Mouse (Mus musculus): ENCODE measurements at regions not wholly inside any gene's neighbourhood (a gene's known extent, or its start where the extent isn't known, plus 50 kb on each side); places are given as distances from the start of the nearest gene placed in this dataset.
"Not testable (repeated sequence)": the region's sequence is repeated elsewhere in the genome, so short reads cannot be mapped to it uniquely, and the experiment has no call there.

DNA sequence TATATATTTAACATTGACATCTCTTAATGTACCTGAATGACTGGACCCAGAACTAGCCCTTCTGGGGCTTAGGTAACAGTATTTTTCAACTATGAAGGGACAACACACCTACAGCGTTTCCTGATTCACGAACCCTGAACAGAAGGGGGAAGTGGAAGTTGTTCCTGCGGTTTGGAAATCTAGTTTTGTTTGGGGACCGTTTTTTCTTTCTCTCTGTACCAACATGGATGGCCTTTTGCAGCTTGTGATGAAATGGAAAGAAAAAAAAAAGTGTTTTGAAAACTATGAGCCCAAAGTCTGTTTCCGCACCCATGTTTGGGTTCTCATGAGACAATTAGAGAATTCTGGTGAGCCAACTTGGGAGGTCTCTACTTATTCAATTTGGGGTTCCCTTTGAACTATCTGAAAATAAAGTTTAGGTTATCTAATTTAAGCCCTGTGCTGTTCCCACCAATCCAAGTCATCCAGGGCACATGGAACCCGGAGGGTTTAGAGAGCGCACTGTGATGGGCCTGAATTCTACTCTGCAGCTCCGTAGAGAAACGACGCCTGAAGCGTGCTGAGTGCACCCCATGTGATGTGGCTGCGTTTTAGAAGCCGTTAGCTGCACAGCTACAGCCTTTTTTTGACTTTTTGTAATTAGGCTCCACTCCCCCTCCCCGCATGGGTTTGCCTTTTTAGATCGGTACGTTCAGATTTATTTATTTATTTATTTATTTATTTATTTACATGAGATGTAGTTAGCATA is 137.0 kb upstream of the Rapgef5 start:
- no peak for DNase-seq (ENCODE audit: low read depth in 1 of 2, low spot score in 2 of 2)

DNA sequence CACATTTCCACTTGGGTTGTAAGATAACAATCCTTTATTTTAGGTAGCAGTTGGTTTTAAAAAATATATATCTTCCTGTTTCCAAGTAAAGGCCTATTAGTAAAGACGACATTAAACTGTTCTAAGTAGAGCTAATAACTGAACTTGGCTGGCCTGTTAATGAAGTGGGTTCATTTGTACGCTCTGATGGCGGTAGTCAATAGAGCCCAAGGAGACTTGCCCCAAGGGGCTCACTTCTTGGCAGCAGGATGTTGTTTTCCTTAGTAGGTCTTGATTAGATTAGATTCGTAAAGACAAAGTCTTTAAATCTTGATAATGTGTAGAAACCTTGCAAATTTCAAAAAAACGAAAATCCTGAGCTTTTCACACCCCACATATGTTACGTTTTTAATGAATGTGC is 135.4 kb upstream of the Rapgef5 start:
- DNase-seq (ENCODE audit: low read depth in 1 of 2, low spot score in 2 of 2) = no peak

DNA sequence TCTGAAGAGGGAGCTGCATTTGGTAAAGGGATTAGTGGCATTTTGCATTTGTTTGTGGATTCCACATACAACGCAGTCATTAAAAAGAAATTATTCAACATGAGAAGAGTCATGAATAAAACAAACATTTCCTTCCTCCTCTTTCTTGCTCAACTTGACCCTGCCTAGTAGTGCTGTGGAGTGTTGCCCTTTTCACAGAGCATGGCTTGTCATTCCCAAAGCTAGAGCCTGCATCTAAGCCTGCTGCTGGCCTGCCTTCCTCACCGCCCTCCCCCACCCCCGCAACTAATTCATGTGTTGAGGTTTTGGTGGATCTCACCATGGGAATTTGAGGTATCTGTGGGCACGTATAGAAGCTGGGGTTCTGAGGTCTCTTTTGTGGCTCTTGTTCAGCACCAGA is 133.6 kb upstream of the Rapgef5 start:
- not testable (repeated sequence) for DNase-seq (ENCODE audit: low read depth in 1 of 2, low spot score in 2 of 2)

DNA sequence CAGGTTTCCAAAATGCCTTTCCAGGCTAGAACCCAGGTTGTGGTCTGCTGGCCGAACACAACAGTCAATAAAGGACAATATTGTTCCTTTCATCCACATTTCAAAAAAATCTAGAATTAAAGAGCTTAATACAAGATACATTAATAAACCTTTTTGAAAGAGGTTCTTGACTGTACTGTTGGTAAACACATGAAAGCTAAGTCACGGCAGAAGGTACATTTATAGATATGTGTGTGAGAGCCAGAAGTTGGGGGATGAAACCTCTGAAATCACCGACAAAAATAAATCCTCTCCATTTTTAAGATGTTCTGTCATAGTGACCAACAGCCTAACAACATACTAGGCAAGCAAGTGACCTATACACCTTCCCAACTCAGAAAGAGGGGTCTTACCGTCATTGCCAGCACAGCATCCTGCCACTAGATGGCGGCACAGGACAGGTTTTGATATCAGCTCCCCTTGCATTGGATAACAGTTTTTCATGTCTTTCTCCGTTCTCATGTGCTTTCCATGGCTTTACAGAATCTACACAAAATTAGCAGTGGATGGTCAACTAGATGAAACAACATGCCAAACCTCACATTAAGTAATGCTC is 131.1 kb upstream of the Rapgef5 start:
- peak in 1 of 2 experiments; percentile 37 for DNase-seq (ENCODE audit: low read depth in 1 of 2, low spot score in 2 of 2)

GRCm38 (mm10) chr12:117385697-117386096 is 130.6 kb upstream of the Rapgef5 start:
- DNase-seq (ENCODE audit: low read depth in 1 of 2, low spot score in 2 of 2) = no peak

DNA sequence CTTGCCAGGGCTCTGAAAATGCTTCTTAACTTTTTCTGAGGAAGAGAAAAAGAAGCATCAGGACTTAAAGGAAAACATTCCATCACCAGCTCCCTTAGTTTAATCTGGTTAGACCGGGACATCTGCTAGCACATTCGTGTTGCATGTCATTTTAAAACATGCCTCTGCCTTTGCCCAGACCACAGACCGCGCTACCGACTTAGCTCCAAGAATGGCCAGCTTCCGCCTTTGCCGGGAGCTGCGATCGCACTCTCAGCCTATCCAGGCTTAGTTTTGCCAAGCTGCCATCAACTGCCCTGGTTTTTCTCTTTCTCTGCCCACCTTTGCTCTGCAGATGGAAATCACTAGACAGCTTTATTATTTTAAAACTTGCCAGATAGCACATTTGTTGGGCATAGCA is 129.3 kb upstream of the Rapgef5 start:
- no peak for DNase-seq (ENCODE audit: low read depth in 1 of 2, low spot score in 2 of 2)

DNA sequence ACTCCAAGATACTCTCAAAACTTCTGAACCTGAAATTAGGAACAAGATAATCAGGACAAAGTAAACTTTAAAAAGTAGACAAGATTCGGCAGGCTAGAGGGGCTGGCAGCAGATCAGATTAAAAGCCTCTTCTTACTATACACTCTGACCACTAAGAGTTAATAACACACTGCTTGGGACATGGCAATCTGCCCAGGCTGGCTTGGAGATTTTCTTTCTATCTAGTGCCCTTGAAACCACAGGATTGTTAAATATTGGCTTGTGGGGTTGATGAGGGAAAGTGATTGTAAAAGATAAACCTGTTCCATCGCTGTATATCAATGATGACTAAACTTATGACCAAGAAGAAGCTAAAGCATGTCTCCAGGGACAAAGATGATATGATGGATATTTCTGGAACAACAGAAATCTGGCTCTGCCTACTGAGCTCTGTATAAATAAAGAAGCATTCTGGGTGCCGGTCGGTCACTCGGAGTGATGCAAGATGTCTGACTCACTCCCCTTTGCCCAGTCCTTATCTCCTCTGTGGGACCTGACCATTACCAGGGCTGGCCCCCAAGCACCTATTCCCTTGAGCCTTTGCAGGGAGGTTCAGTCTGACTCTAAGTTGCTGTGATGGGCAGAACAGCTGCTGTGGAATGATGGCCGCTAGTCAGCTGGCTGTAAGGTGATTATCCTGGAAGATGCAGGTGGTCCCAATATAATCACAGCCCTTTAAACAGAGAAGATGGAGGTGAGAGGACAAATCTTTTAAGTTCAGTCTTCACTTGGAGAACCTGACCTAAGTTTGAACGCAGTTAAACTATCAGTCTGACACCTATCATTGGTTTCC is 126.5 kb upstream of the Rapgef5 start:
- DNase-seq (ENCODE audit: low read depth in 1 of 2, low spot score in 2 of 2) = no peak

DNA sequence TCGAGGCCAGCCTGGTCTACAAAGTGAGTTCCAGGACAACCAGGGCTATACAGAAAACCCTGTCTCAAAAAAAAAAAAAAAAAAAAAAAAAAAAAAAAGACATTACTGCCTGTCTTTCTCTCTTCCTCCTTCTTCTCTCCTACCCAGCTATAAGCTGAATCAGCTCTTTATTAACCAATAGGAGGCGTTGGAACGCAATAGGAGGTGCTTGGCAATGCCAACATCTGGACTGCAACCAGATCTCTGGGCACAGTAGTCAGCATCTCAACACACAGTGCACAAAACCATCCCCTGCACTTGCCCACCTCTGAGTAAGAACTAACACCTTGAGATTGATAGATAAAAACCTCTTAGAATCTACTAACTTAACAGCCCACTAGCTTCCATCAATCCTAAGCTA is 118.8 kb upstream of the Rapgef5 start:
- DNase-seq (ENCODE audit: low read depth in 1 of 2, low spot score in 2 of 2) = no peak

DNA sequence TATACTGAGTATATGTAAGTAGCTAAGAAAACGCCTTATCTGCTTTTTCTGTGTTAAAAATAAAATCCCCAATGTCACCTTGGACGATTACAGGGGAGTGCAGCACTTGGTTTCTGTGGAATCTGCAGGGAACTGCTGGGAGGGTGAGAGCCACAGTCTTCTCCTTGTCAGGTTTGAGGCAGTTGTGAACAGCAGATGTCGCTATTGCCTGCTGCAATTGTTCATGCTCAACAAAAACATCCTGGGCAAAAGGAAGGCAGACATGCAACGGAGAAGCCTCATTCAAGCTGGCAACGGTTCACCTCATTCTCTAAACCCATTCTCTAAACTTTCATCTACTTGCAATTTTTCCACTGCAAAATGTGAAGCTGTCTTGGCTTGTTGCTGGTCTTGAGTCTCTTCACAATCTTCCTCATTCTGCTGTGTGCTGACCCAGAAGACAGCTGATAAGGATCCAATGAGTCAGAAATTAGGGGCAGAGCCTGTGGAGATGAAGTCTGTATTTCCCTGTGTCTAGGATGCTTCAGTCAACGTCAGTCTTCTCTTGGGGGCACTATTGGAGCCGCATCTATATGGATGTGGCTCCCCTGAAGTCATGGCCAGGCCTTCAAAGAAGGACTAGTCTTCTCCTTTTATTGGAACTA is 112.6 kb upstream of the Rapgef5 start:
- DNase-seq (ENCODE audit: low read depth in 1 of 2, low spot score in 2 of 2) = peak in 1 of 2 experiments; percentile 15

GRCm38 (mm10) chr12:117404157-117404752 is 112.0 kb upstream of the Rapgef5 start:
- DNase-seq (ENCODE audit: low read depth in 1 of 2, low spot score in 2 of 2) = no peak

- no peak for DNase-seq (ENCODE audit: low read depth in 1 of 2, low spot score in 2 of 2)
Measured at GRCm38 (mm10) chr12:117406832-117407231, 109.4 kb upstream of the Rapgef5 start.

- DNase-seq (ENCODE audit: low read depth in 1 of 2, low spot score in 2 of 2) = no peak
Measured at GRCm38 (mm10) chr12:117410604-117411003, 105.7 kb upstream of the Rapgef5 start.

DNA sequence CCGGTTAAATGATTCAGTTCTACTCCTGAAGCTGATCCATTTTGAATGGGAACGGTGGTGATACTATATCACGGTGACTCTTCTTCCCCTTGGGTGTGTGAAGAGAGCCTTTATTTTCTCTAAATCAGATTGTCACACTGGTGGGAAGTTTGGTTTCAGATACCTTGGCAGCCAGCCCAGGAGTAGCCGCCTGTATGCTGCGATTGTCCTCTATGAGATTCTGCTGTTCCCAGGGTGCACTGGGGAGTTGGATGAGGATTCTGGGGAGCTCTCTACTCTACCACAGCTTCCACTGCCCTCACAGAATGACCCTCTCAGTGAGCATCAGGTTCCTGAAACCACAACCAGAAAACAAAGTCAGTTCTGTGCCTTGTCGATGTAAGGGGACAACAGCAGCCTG is 104.0 kb upstream of the Rapgef5 start:
- no peak for DNase-seq (ENCODE audit: low read depth in 1 of 2, low spot score in 2 of 2)

- DNase-seq (ENCODE audit: low read depth in 1 of 2, low spot score in 2 of 2) = no peak
Measured at GRCm38 (mm10) chr12:117412779-117413505, 103.3 kb upstream of the Rapgef5 start.

- no peak for DNase-seq (ENCODE audit: low read depth in 1 of 2, low spot score in 2 of 2)
Measured at GRCm38 (mm10) chr12:117414020-117414419, 102.3 kb upstream of the Rapgef5 start.

DNA sequence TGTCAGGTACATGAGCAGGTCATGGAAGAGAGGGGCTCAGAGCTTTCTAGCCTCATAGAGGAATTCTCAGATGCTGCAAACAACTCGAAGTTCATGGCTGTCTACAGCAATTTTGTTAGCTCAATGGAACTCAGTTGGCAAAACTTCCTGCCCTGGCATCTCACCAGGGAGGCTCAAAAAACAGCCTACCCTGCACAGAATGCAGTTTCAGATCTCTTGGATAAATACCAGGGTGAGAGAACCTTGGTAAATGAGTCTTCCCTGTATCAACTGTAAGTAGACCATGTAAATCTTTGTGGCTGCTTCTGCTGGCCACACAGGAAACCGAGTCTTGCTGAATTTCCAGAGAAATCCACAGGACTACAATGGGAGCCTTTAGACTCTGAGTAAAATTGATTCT is 101.1 kb upstream of the Rapgef5 start:
- no peak for DNase-seq (ENCODE audit: low read depth in 1 of 2, low spot score in 2 of 2)

- DNase-seq (ENCODE audit: low read depth in 1 of 2, low spot score in 2 of 2) = no peak
Measured at GRCm38 (mm10) chr12:117417991-117418390, 98.3 kb upstream of the Rapgef5 start.

DNA sequence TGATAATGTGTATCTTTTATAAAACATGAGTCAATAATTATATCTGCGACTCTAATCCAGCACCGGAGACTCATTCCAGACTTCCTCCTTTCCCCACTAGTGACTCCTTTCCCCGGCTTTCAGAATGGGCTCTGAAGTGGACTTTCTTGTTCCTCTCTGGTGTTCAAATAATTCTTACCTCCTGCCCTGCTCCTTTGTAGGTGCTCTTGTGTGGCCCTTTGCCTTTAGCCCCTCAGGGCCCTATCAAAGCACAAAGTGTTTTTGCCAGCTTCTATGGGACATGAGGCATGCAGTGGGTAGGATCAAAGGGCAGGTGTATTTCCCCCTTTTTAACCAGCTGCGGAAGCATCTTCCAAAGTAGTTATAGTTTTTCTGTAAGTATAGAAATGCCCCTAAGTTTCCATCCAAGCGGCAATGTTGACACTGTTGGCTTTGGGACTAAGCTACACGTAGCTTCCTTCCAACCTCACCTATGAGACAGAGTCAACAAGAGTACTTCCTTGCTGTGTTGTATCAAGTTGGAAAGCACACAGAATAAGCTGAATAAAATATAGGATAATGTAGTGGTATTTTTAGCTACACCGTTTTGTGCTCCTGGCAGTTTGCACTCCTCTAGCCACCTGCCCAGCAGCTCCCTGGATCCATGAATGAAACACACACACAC is 93.8 kb upstream of the Rapgef5 start:
- DNase-seq (ENCODE audit: low read depth in 1 of 2, low spot score in 2 of 2) = no peak

GRCm38 (mm10) chr12:117425363-117426031 is 90.8 kb upstream of the Rapgef5 start:
- DNase-seq (ENCODE audit: low read depth in 1 of 2, low spot score in 2 of 2) = no peak

All from monocyte, adult 2 months (primary cell).